Mouse (Mus musculus) thymus, adult 2 months (tissue): ENCODE results near the gene Fbp2.

Experiments used
- CTCF ChIP-seq: fragments of 200-500 bp; IDR thresholded peaks from 2 replicates; pipeline ENCODE4 v1.5.1; 2012; ENCODE audit warnings: mild to moderate bottlenecking, control low read depth, low read length, moderate library complexity, borderline replicate concordance; ENCODE audit not compliant: control insufficient read depth, poor library complexity, insufficient read depth; ENCODE audit errors: extremely low read depth
- POLR2A ChIP-seq: fragments of 200-500 bp; IDR thresholded peaks from 2 replicates; pipeline ENCODE4 v1.6.1; 2012; ENCODE audit warnings: mild to moderate bottlenecking, low read length, control low read depth, moderate library complexity; ENCODE audit not compliant: control insufficient read depth, poor library complexity, insufficient read depth; ENCODE audit errors: extremely low read depth

- TF ChIP-seq CTCF = no peak
- TF ChIP-seq POLR2A = no peak
These were observed 1.8 kb upstream of the Fbp2 start for GRCm38 (mm10) chr13:62860068-62860467.
